Mouse (Mus musculus): ENCODE results near the gene 4931440F15Rik. TPM values are rescaled to one million over a fixed set of nuclear protein-coding genes. Genes with fewer than 3 reads are reported as not detected.

The 4931440F15Rik gene
- polyA plus RNA-seq, 1 experiment from 2014 or later, result 0.10 TPM

DNA sequence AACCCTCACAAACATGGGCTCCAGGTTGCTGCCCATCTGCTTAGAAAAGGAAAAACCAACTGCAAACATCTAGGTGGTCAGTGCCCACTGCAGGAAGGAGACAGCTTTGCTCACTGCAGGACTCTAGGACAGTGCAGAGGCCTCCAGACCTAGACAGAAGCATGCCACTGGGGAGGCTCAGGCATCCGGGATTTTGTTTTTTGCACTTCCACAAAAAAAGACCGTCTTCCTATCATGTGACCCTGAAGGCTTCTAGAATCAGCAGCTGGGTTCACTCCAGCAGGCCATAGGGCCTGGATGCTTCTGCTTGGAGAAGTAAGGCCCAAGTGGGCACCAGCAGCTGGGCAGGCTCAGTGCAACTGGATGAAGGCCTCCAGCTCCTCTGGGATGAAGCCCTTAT, 2.3 kb downstream of the 4931440F15Rik start:
- H3K27me3 ChIP-seq, result peaks cover 25% of the 10 kb centered on the region
- H3K27ac ChIP-seq, result no peak overlapping the region
- H3K4me2 ChIP-seq, result no peak overlapping the region
- no peaks in the 10 kb centered on the region for H3K36me3 ChIP-seq
- no peak overlapping the region for H3K9ac ChIP-seq
- WGBS, result 80% methylated on average over 2 of the region's 2 CpGs
- H3K9me3 ChIP-seq (replicated peaks), result no peaks in the 10 kb centered on the region
- peaks cover 10% of the 10 kb centered on the region for H3K4me1 ChIP-seq
- H3K4me3 ChIP-seq (replicated peaks), result no peak overlapping the region
- no peak for ATAC-seq (replicated peaks; ENCODE audit: low FRiP score)

DNA sequence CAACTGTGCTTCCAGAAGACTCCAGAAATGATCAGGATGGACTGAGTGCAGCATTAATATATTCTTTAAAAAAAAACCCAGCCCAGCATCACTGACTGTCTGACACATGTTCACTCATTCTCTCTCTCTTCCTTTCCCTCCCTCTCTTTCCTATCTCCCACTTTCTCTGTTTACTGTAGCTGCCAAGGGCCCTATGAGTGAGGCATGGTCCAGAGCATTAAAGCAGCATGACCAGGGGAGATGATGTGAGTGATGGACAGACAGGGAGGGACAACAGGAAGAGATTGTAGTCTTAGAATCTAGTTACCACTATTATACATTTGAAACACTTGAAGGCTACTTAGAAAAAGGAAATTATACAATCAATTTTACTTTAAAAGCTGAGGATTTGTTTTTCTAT, 9.8 kb downstream of the 4931440F15Rik start:
- Histone ChIP-seq H3K9ac (no peak overlapping the region), H3K9me3 (replicated peaks) (no peaks in the 10 kb centered on the region), H3K36me3 (no peaks in the 10 kb centered on the region), H3K4me3 (replicated peaks) (no peak overlapping the region), H3K4me1 (no peaks in the 10 kb centered on the region), H3K27me3 (no peaks in the 10 kb centered on the region), H3K27ac (no peak overlapping the region), H3K4me2 (no peak overlapping the region)
- ATAC-seq (replicated peaks; ENCODE audit: low FRiP score), result no peak

DNA sequence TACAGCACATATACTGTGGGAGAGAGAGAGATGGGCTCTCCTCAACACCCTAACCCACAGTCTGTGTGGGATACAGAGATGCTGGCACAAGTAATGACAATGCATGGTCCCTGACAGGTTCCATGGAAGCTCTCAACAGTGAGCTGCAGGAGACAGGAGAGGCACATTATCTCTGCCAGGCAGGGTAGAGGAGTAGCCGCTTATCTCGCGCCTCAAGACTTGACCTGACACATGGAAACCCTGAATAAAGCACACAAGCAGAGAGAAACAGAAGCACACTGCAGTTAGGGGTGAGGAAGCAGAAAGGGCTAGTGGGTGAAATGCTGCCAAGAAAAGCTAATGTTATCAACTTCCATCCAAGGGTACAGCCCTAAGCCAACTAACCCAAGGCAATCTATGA, 10.2 kb downstream of the 4931440F15Rik start:
- WGBS, result 82% methylated on average over 3 of the region's 3 CpGs
- Histone ChIP-seq H3K4me1 (no peaks in the 10 kb centered on the region), H3K4me3 (replicated peaks) (no peak overlapping the region), H3K9ac (no peak overlapping the region), H3K4me2 (no peak overlapping the region), H3K27me3 (no peaks in the 10 kb centered on the region), H3K36me3 (no peaks in the 10 kb centered on the region), H3K9me3 (replicated peaks) (no peaks in the 10 kb centered on the region), H3K27ac (no peak overlapping the region)
- ATAC-seq (replicated peaks; ENCODE audit: low FRiP score), result peak; percentile 88

DNA sequence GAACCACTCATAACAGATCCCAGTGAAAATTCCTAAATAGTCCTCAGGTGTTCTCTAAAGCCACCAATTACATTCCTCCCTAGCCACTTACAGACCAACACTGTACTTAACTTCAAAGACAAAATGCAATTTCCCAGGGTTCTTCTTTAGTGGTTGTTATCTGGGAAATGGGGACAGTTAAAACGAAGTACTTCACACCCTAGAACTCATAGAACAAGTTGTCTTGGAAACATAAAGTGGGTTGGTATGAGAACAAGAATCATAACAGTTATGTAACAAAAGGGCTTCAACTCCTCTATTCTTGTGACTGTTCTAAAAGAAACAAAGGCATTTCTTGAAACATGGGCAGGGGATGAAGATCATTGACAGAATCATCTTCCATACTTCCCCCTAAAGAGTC, 12.2 kb downstream of the 4931440F15Rik start:
- no peak for ATAC-seq (replicated peaks; ENCODE audit: low FRiP score)
- Histone ChIP-seq H3K9ac (no peak overlapping the region), H3K4me3 (replicated peaks) (no peak overlapping the region), H3K4me1 (no peaks in the 10 kb centered on the region), H3K4me2 (no peak overlapping the region), H3K9me3 (replicated peaks) (no peaks in the 10 kb centered on the region), H3K27me3 (no peaks in the 10 kb centered on the region), H3K27ac (no peak overlapping the region), H3K36me3 (no peaks in the 10 kb centered on the region)
- 79% methylated on average over 1 of the region's 1 CpGs for WGBS

DNA sequence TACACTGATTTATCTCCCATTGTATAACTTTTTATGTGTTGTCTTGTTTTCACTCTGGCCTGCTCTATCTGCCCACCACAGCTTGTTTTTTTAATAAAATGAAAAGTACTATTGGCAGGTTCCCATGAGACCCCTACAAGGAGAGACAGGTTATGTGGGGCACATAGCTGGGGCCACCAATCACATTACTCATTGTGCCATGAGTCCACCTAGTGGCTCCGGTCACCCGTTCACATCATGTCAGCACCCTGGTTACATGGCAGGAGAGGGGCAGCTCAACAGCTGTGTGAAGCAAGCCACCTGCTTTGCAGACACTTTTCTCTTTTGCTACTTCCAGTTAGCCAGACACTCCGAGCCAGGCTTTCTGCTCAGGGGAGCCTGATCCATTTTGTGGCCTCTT, 13.0 kb downstream of the 4931440F15Rik start:
- Histone ChIP-seq H3K9me3 (replicated peaks) (no peaks in the 10 kb centered on the region), H3K4me2 (no peak overlapping the region), H3K9ac (no peak overlapping the region), H3K36me3 (no peaks in the 10 kb centered on the region), H3K4me1 (no peaks in the 10 kb centered on the region), H3K4me3 (replicated peaks) (no peak overlapping the region), H3K27me3 (no peaks in the 10 kb centered on the region), H3K27ac (no peak overlapping the region)
- ATAC-seq (replicated peaks; ENCODE audit: low FRiP score), result no peak
- WGBS, result 44% methylated on average over 3 of the region's 3 CpGs

DNA sequence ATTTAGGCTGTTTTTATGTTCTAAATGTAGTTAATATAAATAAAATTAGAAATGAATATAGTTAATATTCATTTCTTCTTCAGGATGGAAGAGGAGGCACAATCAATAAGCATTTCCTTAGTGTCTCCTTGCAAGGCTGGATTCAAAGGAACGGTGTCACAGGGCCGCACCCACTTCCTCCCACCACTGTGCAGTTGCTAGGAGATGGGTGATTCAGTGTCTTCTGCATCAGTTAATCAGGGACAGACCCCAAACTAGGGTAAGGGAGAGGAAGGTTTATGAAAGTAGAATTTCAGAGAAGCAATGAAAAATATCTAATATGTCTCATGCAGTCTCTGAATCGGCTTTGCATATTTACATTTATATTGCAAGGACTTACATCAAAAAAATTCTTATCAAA, 15.1 kb downstream of the 4931440F15Rik start:
- Histone ChIP-seq H3K9ac (no peak overlapping the region), H3K9me3 (replicated peaks) (no peaks in the 10 kb centered on the region), H3K27me3 (no peaks in the 10 kb centered on the region), H3K36me3 (no peaks in the 10 kb centered on the region), H3K27ac (no peak overlapping the region), H3K4me3 (replicated peaks) (no peak overlapping the region), H3K4me2 (no peak overlapping the region), H3K4me1 (no peaks in the 10 kb centered on the region)
- WGBS, result 74% methylated on average over 3 of the region's 3 CpGs
- ATAC-seq (replicated peaks; ENCODE audit: low FRiP score), result no peak

DNA sequence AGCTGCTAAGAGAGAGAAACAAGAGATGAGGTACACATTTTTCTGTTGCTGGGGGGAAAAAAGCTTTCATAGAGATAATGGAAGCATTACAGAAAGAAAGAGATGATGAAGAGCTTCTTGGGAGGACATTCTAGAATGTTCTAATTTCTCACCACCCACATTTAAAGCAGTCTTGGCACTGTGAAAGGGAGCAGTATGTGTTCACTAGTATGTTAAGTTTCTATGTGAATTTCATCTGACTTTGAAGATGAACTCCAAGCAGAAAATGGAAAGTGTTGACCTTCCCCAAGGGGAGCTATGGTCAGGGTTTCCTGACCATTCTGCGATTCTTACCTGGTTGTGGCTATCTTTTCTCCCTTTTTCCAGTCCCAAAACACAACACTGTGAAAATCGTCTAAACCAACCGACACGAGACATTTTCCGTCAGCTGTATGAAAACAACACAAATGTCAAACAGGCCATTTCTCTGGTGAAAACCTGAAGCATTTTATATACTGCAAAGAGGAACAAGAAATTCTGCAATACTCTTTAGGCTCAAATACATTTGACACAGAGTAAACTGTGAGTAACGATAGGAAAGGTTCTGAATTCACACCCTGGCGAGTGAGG, 16.4 kb downstream of the 4931440F15Rik start:
- ATAC-seq (replicated peaks; ENCODE audit: low FRiP score), result no peak
- 77% methylated on average over 7 of the region's 7 CpGs for WGBS

DNA sequence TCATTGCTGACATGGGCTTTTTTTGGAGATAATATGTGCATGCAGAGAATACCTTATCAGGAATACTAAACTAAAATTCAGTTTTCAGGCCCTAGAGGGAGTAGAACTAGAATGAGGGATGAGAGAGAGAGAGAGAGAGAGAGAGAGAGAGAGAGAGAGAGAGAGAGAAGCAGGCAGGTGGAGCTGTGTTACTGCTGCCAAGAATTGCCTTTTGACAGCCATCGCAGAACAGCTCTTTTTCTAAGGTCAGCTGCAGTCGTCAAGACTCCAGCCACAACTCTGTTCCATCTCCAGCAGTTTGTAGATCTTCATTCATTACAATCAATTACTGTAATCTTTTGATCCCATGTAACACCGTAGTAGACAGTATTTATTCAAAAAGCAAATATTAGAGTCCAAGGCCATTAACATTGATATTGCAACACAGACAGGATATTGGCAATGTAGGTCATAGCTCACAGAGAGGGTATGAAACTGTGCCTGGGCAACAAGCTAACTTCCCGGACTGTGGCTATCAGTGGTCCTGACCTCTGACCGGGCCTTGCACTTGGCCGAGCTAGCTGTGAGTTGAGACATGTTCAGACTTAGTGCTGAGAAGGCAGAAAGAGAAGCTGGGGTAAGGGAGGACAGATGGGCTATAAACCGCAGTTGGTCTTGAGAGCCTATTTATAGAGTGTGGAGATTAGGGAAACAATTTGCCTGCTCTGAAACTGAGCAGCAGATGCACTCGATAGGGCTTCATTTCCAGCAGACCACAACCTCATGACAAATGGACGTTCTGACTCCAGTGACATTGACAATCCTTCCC, 17.1 kb downstream of the 4931440F15Rik start:
- Histone ChIP-seq H3K4me1 (no peaks in the 10 kb centered on the region), H3K9ac (no peak overlapping the region), H3K27ac (no peak overlapping the region), H3K36me3 (no peaks in the 10 kb centered on the region), H3K4me2 (no peak overlapping the region), H3K4me3 (replicated peaks) (no peak overlapping the region), H3K27me3 (no peaks in the 10 kb centered on the region), H3K9me3 (replicated peaks) (no peaks in the 10 kb centered on the region)
- WGBS, result 38% methylated on average over 9 of the region's 9 CpGs
- no peak for ATAC-seq (replicated peaks; ENCODE audit: low FRiP score)

More for the DNA sequence above, 16.4 kb downstream of the 4931440F15Rik start:
- Histone ChIP-seq H3K27ac (no peak overlapping the region), H3K4me2 (no peak overlapping the region), H3K4me1 (no peaks in the 10 kb centered on the region), H3K4me3 (replicated peaks) (no peak overlapping the region), H3K9me3 (replicated peaks) (no peaks in the 10 kb centered on the region), H3K9ac (no peak overlapping the region), H3K27me3 (no peaks in the 10 kb centered on the region), H3K36me3 (no peaks in the 10 kb centered on the region)

DNA sequence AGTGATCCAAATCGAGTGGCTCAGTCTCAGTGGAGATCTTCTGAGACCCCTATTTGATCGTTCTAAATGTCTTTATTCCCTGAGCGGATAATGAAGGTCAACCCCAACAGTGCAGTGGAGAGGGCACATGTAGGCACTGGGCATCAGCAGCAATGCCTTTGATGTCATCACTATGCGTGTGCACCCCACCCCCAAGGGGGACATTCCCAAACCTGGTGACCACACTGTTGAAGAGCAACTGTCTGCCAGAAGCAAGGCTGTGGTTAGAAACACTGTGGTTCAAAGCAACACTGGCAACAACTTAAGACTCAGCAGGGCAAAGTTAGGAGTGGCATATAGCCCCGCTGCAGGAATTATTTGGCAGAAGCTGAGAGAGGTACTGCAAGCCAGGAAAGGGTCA, 18.1 kb downstream of the 4931440F15Rik start:
- no peak overlapping the region for H3K4me3 ChIP-seq (replicated peaks)
- no peaks in the 10 kb centered on the region for H3K27me3 ChIP-seq
- ATAC-seq (replicated peaks; ENCODE audit: low FRiP score), result no peak
- no peaks in the 10 kb centered on the region for H3K36me3 ChIP-seq
- H3K27ac ChIP-seq, result no peak overlapping the region
- H3K9me3 ChIP-seq (replicated peaks), result no peaks in the 10 kb centered on the region
- H3K4me2 ChIP-seq, result no peak overlapping the region
- H3K4me1 ChIP-seq, result no peaks in the 10 kb centered on the region
- no peak overlapping the region for H3K9ac ChIP-seq
- WGBS, result 88% methylated on average over 5 of the region's 5 CpGs

DNA sequence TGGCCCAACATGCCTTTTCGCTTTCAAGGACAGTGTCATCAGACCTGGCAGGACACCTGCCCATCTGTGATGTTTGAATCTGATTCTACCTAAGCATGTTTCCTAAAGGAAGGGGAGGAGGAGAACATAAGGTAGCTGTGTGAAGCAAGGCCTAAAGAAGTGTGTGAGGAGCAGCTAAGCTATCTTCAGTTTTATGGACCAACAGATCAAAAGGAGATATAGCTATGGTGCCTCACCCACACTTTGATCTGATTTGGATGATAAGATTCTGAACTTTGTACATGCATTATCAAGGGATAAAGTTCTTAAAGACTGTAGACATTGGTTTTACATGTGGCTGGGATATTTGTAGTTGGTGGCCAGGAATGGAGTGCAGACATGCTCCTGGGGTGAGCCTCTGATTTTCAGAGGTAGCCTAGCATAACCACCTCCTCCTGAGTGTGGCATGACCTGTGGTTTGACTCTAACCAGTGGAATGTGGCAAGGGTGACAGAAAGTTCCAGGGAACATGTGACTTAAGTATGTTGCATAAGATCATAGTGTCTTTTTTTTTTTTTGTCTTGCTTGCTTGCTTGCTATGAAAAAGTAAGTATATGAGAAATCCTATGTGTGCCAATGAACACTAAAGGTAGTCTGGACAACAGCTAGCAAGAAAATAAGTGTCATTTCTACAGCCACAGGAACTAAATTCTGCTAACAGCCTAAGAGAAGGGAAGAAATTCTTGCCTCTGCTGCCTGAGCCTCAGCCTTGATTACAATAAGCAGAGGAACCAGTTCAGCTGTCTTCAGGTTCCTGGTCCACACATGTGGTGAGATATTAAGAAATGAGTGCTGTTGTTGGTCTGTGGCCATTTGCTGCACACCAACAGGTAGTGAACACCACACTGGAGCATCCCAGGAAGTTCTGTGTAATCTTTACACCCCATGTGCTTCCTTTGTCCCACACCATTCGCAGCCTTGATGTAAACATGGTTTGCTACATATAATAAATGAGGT, 23.7 kb downstream of the 4931440F15Rik start:
- no peak overlapping the region for H3K4me2 ChIP-seq
- H3K36me3 ChIP-seq, result no peaks in the 10 kb centered on the region
- H3K27me3 ChIP-seq, result no peaks in the 10 kb centered on the region
- WGBS, result 90% methylated on average over 2 of the region's 2 CpGs
- H3K9me3 ChIP-seq (replicated peaks), result no peaks in the 10 kb centered on the region
- H3K9ac ChIP-seq, result no peak overlapping the region
- H3K4me3 ChIP-seq (replicated peaks), result no peak overlapping the region
- no peaks in the 10 kb centered on the region for H3K4me1 ChIP-seq
- H3K27ac ChIP-seq, result no peak overlapping the region
- ATAC-seq (replicated peaks; ENCODE audit: low FRiP score), result no peak

DNA sequence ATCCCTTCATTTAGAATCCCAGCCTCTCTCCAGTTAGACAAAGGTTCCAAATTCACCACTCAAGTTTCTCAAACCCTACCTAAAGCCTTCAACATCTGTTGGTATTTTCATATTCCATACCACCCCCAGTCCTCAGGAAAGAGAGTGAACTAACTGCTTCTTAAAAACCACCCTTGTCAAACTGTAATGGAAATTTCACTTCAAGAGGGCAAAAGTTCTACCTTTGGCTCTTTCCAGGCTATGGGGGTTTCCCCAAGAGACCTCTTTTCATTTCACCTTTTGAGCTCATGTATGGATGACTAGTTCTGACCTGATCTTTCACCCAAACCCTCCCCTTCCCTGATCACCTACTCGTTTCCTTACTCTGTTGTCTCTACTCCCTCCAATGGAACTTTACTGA, 25.6 kb downstream of the 4931440F15Rik start:
- no peak for ATAC-seq (replicated peaks; ENCODE audit: low FRiP score)
- Histone ChIP-seq H3K36me3 (no peaks in the 10 kb centered on the region), H3K4me2 (no peak overlapping the region), H3K4me3 (replicated peaks) (no peak overlapping the region), H3K4me1 (no peaks in the 10 kb centered on the region), H3K27ac (no peak overlapping the region), H3K9ac (no peak overlapping the region), H3K9me3 (replicated peaks) (no peaks in the 10 kb centered on the region), H3K27me3 (no peaks in the 10 kb centered on the region)
- WGBS, result 38% methylated on average over 1 of the region's 1 CpGs

DNA sequence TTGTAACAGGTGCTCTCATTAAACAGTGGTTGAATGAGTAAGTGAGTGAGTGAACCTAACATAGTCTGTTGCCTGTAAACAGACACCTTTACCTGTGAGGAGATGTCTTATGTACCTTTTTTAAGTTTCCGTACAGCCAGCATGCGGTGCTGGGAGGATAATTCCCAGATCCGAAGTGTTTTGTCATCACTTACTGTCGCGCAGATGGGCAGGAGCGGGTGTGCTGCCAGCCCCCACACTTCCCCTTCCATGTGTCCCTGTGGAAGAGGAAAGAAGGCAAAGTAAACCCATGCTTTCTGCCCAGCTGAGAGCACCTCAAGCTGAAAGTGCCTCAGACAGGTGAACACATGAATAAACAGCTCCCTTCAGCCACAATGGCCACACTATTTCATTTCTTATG, 30.4 kb downstream of the 4931440F15Rik start:
- Histone ChIP-seq H3K4me1 (no peaks in the 10 kb centered on the region), H3K27ac (no peak overlapping the region), H3K36me3 (no peaks in the 10 kb centered on the region), H3K9ac (no peak overlapping the region), H3K9me3 (replicated peaks) (no peaks in the 10 kb centered on the region), H3K27me3 (no peaks in the 10 kb centered on the region), H3K4me2 (no peak overlapping the region), H3K4me3 (replicated peaks) (no peak overlapping the region)
- 85% methylated on average over 6 of the region's 6 CpGs for WGBS
- ATAC-seq (replicated peaks; ENCODE audit: low FRiP score), result no peak
